Mouse (Mus musculus): ENCODE data around the gene Npvf. TPM values are rescaled to one million over a fixed set of nuclear protein-coding genes. Genes with fewer than 3 reads are reported as not detected.

The Npvf gene
- total and polyA plus RNA-seq, 3 experiments: not detected

- in situ Hi-C loops (cut with MboI; ENCODE audit: low pct_ligation_motif_present, low pct_unique_long_range_greater_than_20kb, low sequenced_read_pairs) (no loop called here), dilution Hi-C loops (cut with MboI; ENCODE audit: extremely low pct_ligation_motif_present, extremely low pct_unique_long_range_greater_than_20kb, low sequenced_read_pairs) (no loop called here)
- Histone ChIP-seq H3K36me3 (replicated peaks in 1 of 2; ENCODE audit: control insufficient read depth in 1 of 2, insufficient read depth in 1 of 2, low read length in 1 of 2) (no peaks in the 10 kb centered on the region), H3K9ac (ENCODE audit: insufficient read depth, low read depth) (no peak overlapping the region), H3K4me1 (ENCODE audit: control insufficient read depth in 1 of 2, insufficient read depth in 2 of 2) (peaks cover 0 to 5% of the 10 kb centered on the region in 2 experiments; a peak in 1 of 4 replicates), H3K79me2 (replicated peaks; ENCODE audit: control insufficient read depth, extremely low read depth, insufficient read depth, poor library complexity, severe bottlenecking) (no peaks in the 10 kb centered on the region), H3K9me3 (replicated peaks; ENCODE audit: low read length) (no peaks in the 10 kb centered on the region), H3K27ac (ENCODE audit: insufficient read depth, low read depth) (no peak overlapping the region), H3K27me3 (replicated peaks) (no peaks in the 10 kb centered on the region), H3K4me2 (ENCODE audit: insufficient read depth, low read depth, poor library complexity, severe bottlenecking) (no peak overlapping the region), H3K4me3 (replicated peaks in 1 of 3; ENCODE audit: low read depth in 2 of 3, low read length in 2 of 3, poor library complexity in 1 of 3) (no peak overlapping the region)
- no peak for DNase-seq (ENCODE audit: extremely low read depth)
- TF ChIP-seq JUN (IDR thresholded peaks at IDR 0.05; ENCODE audit: insufficient read depth, low read depth, low read length) (no peak), MYC (IDR thresholded peaks at IDR 0.05; ENCODE audit: low read depth, low read length) (no peak), MAFK (IDR thresholded peaks at IDR 0.05; ENCODE audit: insufficient replicate concordance, low read length) (no peak), USF2 (conservative IDR thresholded peaks at IDR 0.05; ENCODE audit: low read depth, low read length) (no peak), E2F4 (IDR thresholded peaks at IDR 0.05; ENCODE audit: insufficient replicate concordance, low read depth, low read length) (no peak), ZKSCAN1 (IDR thresholded peaks at IDR 0.05; ENCODE audit: borderline replicate concordance, low read depth, low read length) (no peak), BHLHE40 (IDR thresholded peaks at IDR 0.05; ENCODE audit: low read depth, low read length) (no peak)
Measured at GRCm38 (mm10) chr6:50666937-50667336, 12.7 kb upstream of the Npvf start.

GRCm38 (mm10) chr6:50665020-50665419 is 10.8 kb upstream of the Npvf start:
- H3K27ac ChIP-seq (ENCODE audit: insufficient read depth, low read depth): no peak overlapping the region
- H3K4me2 ChIP-seq (ENCODE audit: insufficient read depth, low read depth, poor library complexity, severe bottlenecking): no peak overlapping the region
- H3K4me3 ChIP-seq (replicated peaks in 1 of 3; ENCODE audit: low read depth in 2 of 3, low read length in 2 of 3, poor library complexity in 1 of 3): no peak overlapping the region
- H3K4me1 ChIP-seq (ENCODE audit: control insufficient read depth in 1 of 2, insufficient read depth in 2 of 2): peaks cover 0 to 5% of the 10 kb centered on the region in 2 experiments; a peak in 1 of 4 replicates
- dilution Hi-C loops (cut with MboI; ENCODE audit: extremely low pct_ligation_motif_present, extremely low pct_unique_long_range_greater_than_20kb, low sequenced_read_pairs): no loop called here
- TF ChIP-seq POLR2AphosphoS2 (IDR thresholded peaks at IDR 0.05; ENCODE audit: low read depth, low read length) (no peak), JUN (IDR thresholded peaks at IDR 0.05; ENCODE audit: insufficient read depth, low read depth, low read length) (no peak), RAD21 (IDR thresholded peaks at IDR 0.05; ENCODE audit: low read depth, low read length) (no peak), USF2 (conservative IDR thresholded peaks at IDR 0.05; ENCODE audit: low read depth, low read length) (no peak), NELFE (IDR thresholded peaks at IDR 0.05; ENCODE audit: low read depth, low read length) (no peak), ZNF384 (IDR thresholded peaks at IDR 0.05; ENCODE audit: low read depth, low read length) (no peak), UBTF (IDR thresholded peaks at IDR 0.05; ENCODE audit: low read depth, low read length) (no peak), ZKSCAN1 (IDR thresholded peaks at IDR 0.05; ENCODE audit: borderline replicate concordance, low read depth, low read length) (no peak), SIN3A (IDR thresholded peaks at IDR 0.05; ENCODE audit: low read length) (no peak), PAX5 (IDR thresholded peaks at IDR 0.05; ENCODE audit: low read length) (no peak), GABPA (IDR thresholded peaks at IDR 0.05; ENCODE audit: insufficient replicate concordance, low read depth, low read length) (no peak), JUND (conservative IDR thresholded peaks at IDR 0.05; ENCODE audit: low read depth, low read length) (no peak), CTCF (conservative IDR thresholded peaks at IDR 0.05 in 1 of 2, IDR thresholded peaks at IDR 0.05 in 1 of 2; ENCODE audit: low read depth in 2 of 2, low read length in 2 of 2) (no peak), CHD1 (IDR thresholded peaks at IDR 0.05; ENCODE audit: low read depth, low read length) (no peak), BHLHE40 (IDR thresholded peaks at IDR 0.05; ENCODE audit: low read depth, low read length) (no peak), MAFK (IDR thresholded peaks at IDR 0.05; ENCODE audit: insufficient replicate concordance, low read length) (no peak), USF1 (IDR thresholded peaks at IDR 0.05; ENCODE audit: low read depth, low read length) (no peak)
- H3K79me2 ChIP-seq (replicated peaks; ENCODE audit: control insufficient read depth, extremely low read depth, insufficient read depth, poor library complexity, severe bottlenecking): no peaks in the 10 kb centered on the region
- no peaks in the 10 kb centered on the region for H3K36me3 ChIP-seq (replicated peaks in 1 of 2; ENCODE audit: control insufficient read depth in 1 of 2, insufficient read depth in 1 of 2, low read length in 1 of 2)
- no peaks in the 10 kb centered on the region for H3K27me3 ChIP-seq (replicated peaks)
- in situ Hi-C loops (cut with MboI; ENCODE audit: low pct_ligation_motif_present, low pct_unique_long_range_greater_than_20kb, low sequenced_read_pairs): no loop called here
- no peak overlapping the region for H3K9ac ChIP-seq (ENCODE audit: insufficient read depth, low read depth)
- DNase-seq (ENCODE audit: extremely low read depth): no peak
- no peaks in the 10 kb centered on the region for H3K9me3 ChIP-seq (replicated peaks; ENCODE audit: low read length)

Data from CH12.LX (cell line).